Mouse (Mus musculus) left cerebral cortex, postnatal 14 days (tissue): ENCODE measurements around the gene Rbm4. TPM values are rescaled to one million over a fixed set of nuclear protein-coding genes. Genes with fewer than 3 reads are reported as not detected.
A peak's percentile ranks its signal among the peaks of the same experiment; 100 is the strongest.
"Not testable (repeated sequence)": the region's sequence is repeated elsewhere in the genome, so short reads cannot be mapped to it uniquely, and the experiment has no call there.

ENCODE experiments used
- DNase-seq, 2 experiments: peaks; one replicate each; pipeline ENCODE4 v3.0.0; 2021 to 2022; ENCODE audit warnings: low spot score in 2 of 2, mixed read lengths in 1 of 2
- intact Hi-C: fragments of 180-260 bp; cut with DNase I; formaldehyde crosslinking; loops from one replicate; pipeline ENCODE4 v1.15.1; 2025
- total RNA-seq, 2 experiments: library from RNA; stranded (reverse); gene quantifications; 2 replicates each; pipeline ENCODE4 v1.2.3; 2021

Rbm4 gene
- total RNA-seq, 2 experiments from 2014 or later, result 63.5 to 65.8 TPM

- DNase-seq, result no peak
- intact Hi-C loops, result no loop called here
Observed at GRCm38 (mm10) chr19:4803283-4803682, 9.6 kb upstream of the Rbm4 start.

GRCm38 (mm10) chr19:4802691-4803091, 9.0 kb upstream of the Rbm4 start:
- DNase-seq, result no peak
- intact Hi-C loops, result no loop called here

- intact Hi-C loops, result no loop called here
- DNase-seq, result no peak
Observed at GRCm38 (mm10) chr19:4799083-4799482, 5.4 kb upstream of the Rbm4 start.

GRCm38 (mm10) chr19:4797846-4798245, 4.1 kb upstream of the Rbm4 start:
- intact Hi-C loops, result no loop called here
- no peak for DNase-seq

GRCm38 (mm10) chr19:4795929-4796328, 2.2 kb upstream of the Rbm4 start:
- intact Hi-C loops, result no loop called here
- no peak for DNase-seq

GRCm38 (mm10) chr19:4793281-4793830, 345 bp downstream of the Rbm4 start:
- no peak for DNase-seq

GRCm38 (mm10) chr19:4786313-4786712, 7.4 kb downstream of the Rbm4 start:
- DNase-seq, result no peak
- intact Hi-C loops, result no loop called here

More at GRCm38 (mm10) chr19:4793281-4793830, 345 bp downstream of the Rbm4 start:
- intact Hi-C loops, result no loop called here

- no peak for DNase-seq
- intact Hi-C loops, result no loop called here
Observed at GRCm38 (mm10) chr19:4785206-4785605, 8.5 kb downstream of the Rbm4 start.

- intact Hi-C loops, result no loop called here
- no peak for DNase-seq
Observed at GRCm38 (mm10) chr19:4782891-4783290, 10.8 kb downstream of the Rbm4 start.

- intact Hi-C loops, result no loop called here
- no peak for DNase-seq
Observed at GRCm38 (mm10) chr19:4772785-4773184, 20.9 kb downstream of the Rbm4 start.

GRCm38 (mm10) chr19:4767507-4768148, 26.1 kb downstream of the Rbm4 start:
- intact Hi-C loops, result no loop called here

GRCm38 (mm10) chr19:4762876-4763275, 30.8 kb downstream of the Rbm4 start:
- DNase-seq, result no peak
- intact Hi-C loops, result no loop called here

More at GRCm38 (mm10) chr19:4767507-4768148, 26.1 kb downstream of the Rbm4 start:
- no peak for DNase-seq

GRCm38 (mm10) chr19:4760544-4760943, 33.2 kb downstream of the Rbm4 start:
- DNase-seq, intact Hi-C loops: not testable (repeated sequence)

- no peak for DNase-seq
Observed at GRCm38 (mm10) chr19:4756921-4757320, 36.8 kb downstream of the Rbm4 start.

GRCm38 (mm10) chr19:4756193-4756911, 37.3 kb downstream of the Rbm4 start, which contains the start of gene Rbm4b:
TSS of gene Rbm4b (plus strand) at chr19:4756497.
- intact Hi-C loops, result loop anchor here (5.0 kb wide), 1 partner anchor 246 kb away; no protein-coding TSS in a partner anchor
- DNase-seq, result peak; percentile 97 to 98

More at GRCm38 (mm10) chr19:4756921-4757320, 36.8 kb downstream of the Rbm4 start:
- intact Hi-C loops, result loop anchor here (5.0 kb wide), 1 partner anchor 245 kb away; no protein-coding TSS in a partner anchor

- intact Hi-C loops, result loop anchor here (2.0 to 5.0 kb wide), 2 partner anchors 91 to 247 kb away; no protein-coding TSS in a partner anchor
- peak; percentile 90 to 91 for DNase-seq
Observed at GRCm38 (mm10) chr19:4755565-4756192, 38.0 kb downstream of the Rbm4 start.

GRCm38 (mm10) chr19:4749975-4750374, 43.7 kb downstream of the Rbm4 start:
- no peak for DNase-seq

GRCm38 (mm10) chr19:4748493-4748892, 45.2 kb downstream of the Rbm4 start:
- intact Hi-C loops, result loop anchor here (10.0 kb wide), 1 partner anchor 254 kb away; the partner anchor contains the start of gene 2010003K11Rik
- DNase-seq, result no peak

More at GRCm38 (mm10) chr19:4749975-4750374, 43.7 kb downstream of the Rbm4 start:
- intact Hi-C loops, result loop anchor here (10.0 kb wide), 1 partner anchor 255 kb away; the partner anchor contains the start of gene 2010003K11Rik

- intact Hi-C loops, result loop anchor here (10.0 kb wide), 1 partner anchor 253 kb away; the partner anchor contains the start of gene 2010003K11Rik
Observed at GRCm38 (mm10) chr19:4747631-4748312, 45.9 kb downstream of the Rbm4 start.

More at GRCm38 (mm10) chr19:4747631-4748312, 45.9 kb downstream of the Rbm4 start:
- no peak for DNase-seq
